In genomic region chr1:195038386-195038785, GRCm38 (mm10) we compare ENCODE assay signal across 25 mouse cellular contexts. TPM values are rescaled to one million over a fixed set of nuclear protein-coding genes. Genes with fewer than 3 reads are reported as not detected.
DNase-seq lines count a peak whose midpoint lies in the region; ATAC-seq lines count a peak whose summit lies in the region.
"Had no signal": no experiment of that assay in that cellular context is flagged by ENCODE, and none has a peak within 500 bp of the region (broad histone marks: within the 10 kb centered on the region; RNA-seq: fewer than 3 reads in every experiment).

No protein-coding gene starts in this region.

- no peak overlapping the region for H3K4me3 ChIP-seq in macrophage (ENCODE audit: inconsistent target)
- H3K4me3 ChIP-seq: embryonic facial prominence, embryonic 10.5 days; embryonic facial prominence, embryonic 15.5 days; forebrain, embryonic 13.5 days; heart, embryonic 10.5 days; heart, embryonic 15.5 days; midbrain, embryonic 10.5 days; midbrain, embryonic 15.5 days; neural tube, embryonic 12.5 days; stomach, embryonic 15.5 days had no signal

- peak overlapping the region; percentile 10; the same call in 1 of the 2 replicates for H3K27ac ChIP-seq in macrophage
- H3K27ac ChIP-seq: embryonic facial prominence, embryonic 10.5 days; embryonic facial prominence, embryonic 15.5 days; forebrain, embryonic 13.5 days; heart, embryonic 10.5 days; heart, embryonic 15.5 days; liver, embryonic 14.5 days; midbrain, embryonic 10.5 days; midbrain, embryonic 15.5 days; neural tube, embryonic 12.5 days; stomach, embryonic 15.5 days had no signal

- DNase-seq in frontal cortex, postnatal 14 days (ENCODE audit: low spot score in 2 of 2): no peak
- peak; percentile 35 for DNase-seq in layer of hippocampus, adult 9-11 months
- DNase-seq in layer of hippocampus, adult 9-10 months (ENCODE audit: low spot score): no peak
- DNase-seq in brain, adult 2 months (ENCODE audit: low read depth, low spot score): peak; percentile 89
- DNase-seq in ovary, postnatal 14 days (ENCODE audit: low spot score): no peak
- DNase-seq: adrenal gland, adult 8-10 months; cerebellum, adult 8-10 months; cerebellum, postnatal 25 days; gastrocnemius, postnatal 10 days; lung, adult 2 months; lung, postnatal 10 days; thymus, postnatal 25 days had no signal

- peaks cover 5% of the 10 kb centered on the region; the same call in 1 of the 2 replicates for H3K36me3 ChIP-seq in macrophage (ENCODE audit: inconsistent target)
- H3K36me3 ChIP-seq: embryonic facial prominence, embryonic 10.5 days; embryonic facial prominence, embryonic 15.5 days; heart, embryonic 15.5 days; midbrain, embryonic 10.5 days; neural tube, embryonic 12.5 days; stomach, embryonic 15.5 days had no signal

- H3K79me2 ChIP-seq in macrophage (ENCODE audit: inconsistent target): no peaks in the 10 kb centered on the region

- peak; percentile 48 for ATAC-seq in frontal cortex, adult (ENCODE audit: low TSS enrichment)
- ATAC-seq: forebrain, embryonic 13.5 days; hindbrain, embryonic 16.5 days; midbrain, embryonic 15.5 days had no signal

- 100% methylated on average over 1 of the region's 1 CpGs for WGBS in macrophage (ENCODE audit: missing documents)

RNA-seq across cellular contexts. Expression of gene Cd46, which starts 53.7 kb away (rescaled TPM):
- 10 to 100 TPM in 1 of 26 experiments, 1 to 10 TPM in 23, under 1 TPM in 2; 0.34 to 10.8 (median 5.4) TPM for total RNA-seq in macrophage (2018; cell fraction: chromatin; rRNA removed)
- total RNA-seq in macrophage (2018; cell fraction: cytosol; rRNA removed): under 1 TPM; 0.03 to 0.63 (median 0.12) TPM
- total RNA-seq in macrophage (2018; cell fraction: nucleus; rRNA removed): 1 to 10 TPM in 22 of 26 experiments, under 1 TPM in 4; 0.29 to 6.0 (median 2.7) TPM
- 0.09 to 0.36 TPM (median 0.27 TPM) in 3 replicates for polyA plus RNA-seq in macrophage (2018)

Comparison
In these comparisons a context has a peak if more than half of its experiments do, and no peak if none do; other contexts are left out.
1. DNase-seq: peak in layer of hippocampus, adult 9-11 months (single experiment) and brain, adult 2 months (single experiment); none in frontal cortex, postnatal 14 days (0 of 2), layer of hippocampus, adult 9-10 months (single experiment) and ovary, postnatal 14 days (single experiment).